Mouse (Mus musculus) megakaryocyte, embryonic 14.5 days (primary cell): ENCODE results near the gene Hic1.

Source experiments
- FLI1 ChIP-seq: IDR thresholded peaks from 2 replicates; pipeline ENCODE4 v1.6.1; 2012; ENCODE audit warnings: low read length, inconsistent platforms, mixed read lengths
- GATA1 ChIP-seq: IDR thresholded peaks from 3 replicates; pipeline ENCODE4 v1.6.1; 2012; ENCODE audit warnings: mixed read lengths, low read length, inconsistent platforms, borderline replicate concordance

DNA sequence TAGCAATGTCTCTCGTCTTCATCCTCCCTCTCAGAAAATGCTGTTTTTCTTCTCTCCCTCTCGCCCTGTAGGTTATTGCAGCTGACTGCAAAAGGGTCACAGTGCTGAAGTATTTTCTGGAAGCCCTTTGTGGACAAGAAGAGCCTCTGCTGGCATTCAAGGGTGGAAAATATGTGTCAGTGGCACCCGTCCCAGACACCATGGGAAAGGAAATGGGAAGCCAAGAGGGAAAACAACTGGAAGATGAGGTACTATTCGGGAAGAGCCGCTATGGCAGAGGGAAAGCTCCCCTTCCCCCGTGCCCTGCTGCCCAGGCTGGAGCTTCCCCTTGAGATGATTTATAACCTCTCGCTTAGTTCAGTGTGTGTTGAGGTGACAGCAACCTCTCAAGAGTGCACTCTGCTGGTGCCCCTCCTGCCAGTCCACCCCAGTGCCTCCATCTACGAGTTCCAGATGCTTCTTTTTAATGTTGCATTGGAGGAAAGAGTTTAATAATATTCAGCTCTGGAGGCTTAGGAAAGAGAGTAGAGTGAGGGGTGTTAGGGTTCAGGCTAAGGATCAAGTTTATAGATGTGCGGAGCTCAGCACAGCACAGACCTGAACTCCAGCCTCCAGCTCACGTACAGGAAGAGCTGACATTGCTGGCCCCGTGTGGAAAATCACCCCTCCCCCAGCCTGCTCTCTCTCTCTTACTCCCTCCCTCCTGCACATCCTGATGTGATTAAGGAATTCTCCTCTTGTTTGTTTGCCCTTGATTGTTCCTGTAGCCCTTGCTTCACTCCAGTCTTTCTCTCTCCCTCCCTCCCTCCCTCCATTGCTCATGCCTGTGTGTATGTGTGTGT is 30.0 kb downstream of the Hic1 start:
- TF ChIP-seq GATA1 (no peak), FLI1 (no peak)
